Mouse (Mus musculus): ENCODE measurements around the gene Trim72.

DNA sequence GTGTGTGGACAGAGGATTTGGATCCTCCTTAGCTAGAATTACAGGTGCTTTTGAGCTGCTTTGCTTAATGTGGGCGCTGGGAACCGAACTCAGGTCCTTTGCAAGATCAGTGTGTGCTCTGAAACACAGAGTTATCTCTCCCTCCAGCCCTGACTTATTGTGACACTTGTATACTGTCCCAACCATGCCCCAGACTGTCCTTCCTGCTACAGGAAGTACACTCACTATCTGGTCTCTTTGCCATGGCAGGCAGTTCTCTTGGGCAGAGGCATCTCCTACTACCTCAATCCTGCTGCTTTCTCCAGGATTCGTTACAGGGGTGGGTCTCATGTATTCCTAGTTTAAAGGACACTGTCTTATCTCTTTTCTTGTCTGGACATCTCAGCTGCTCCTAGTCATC lies 14.5 kb downstream of the Trim72 start:
- TF ChIP-seq CTCF (conservative IDR thresholded peaks at IDR 0.05 in 1 of 2, IDR thresholded peaks at IDR 0.05 in 1 of 2; ENCODE audit: low read depth in 2 of 2, low read length in 2 of 2) (no peak), POLR2A (IDR thresholded peaks at IDR 0.05; ENCODE audit: low read depth, low read length) (no peak), EP300 (IDR thresholded peaks at IDR 0.05; ENCODE audit: low read length) (no peak), MAX (IDR thresholded peaks at IDR 0.05; ENCODE audit: low read length) (no peak), E2F4 (IDR thresholded peaks at IDR 0.05; ENCODE audit: insufficient replicate concordance, low read depth, low read length) (no peak), ZKSCAN1 (IDR thresholded peaks at IDR 0.05; ENCODE audit: borderline replicate concordance, low read depth, low read length) (no peak), MXI1 (IDR thresholded peaks at IDR 0.05; ENCODE audit: low read depth, low read length) (no peak), HCFC1 (IDR thresholded peaks at IDR 0.05; ENCODE audit: low read depth, low read length) (no peak)
